Mouse (Mus musculus): ENCODE data around the gene Auts2. TPM values are rescaled to one million over a fixed set of nuclear protein-coding genes. Genes with fewer than 3 reads are reported as not detected.
A peak's percentile ranks its signal among the peaks of the same experiment; 100 is the strongest.

Auts2 gene
- polyA plus RNA-seq, 1 experiment from 2014 or later = 42.4 TPM

DNA sequence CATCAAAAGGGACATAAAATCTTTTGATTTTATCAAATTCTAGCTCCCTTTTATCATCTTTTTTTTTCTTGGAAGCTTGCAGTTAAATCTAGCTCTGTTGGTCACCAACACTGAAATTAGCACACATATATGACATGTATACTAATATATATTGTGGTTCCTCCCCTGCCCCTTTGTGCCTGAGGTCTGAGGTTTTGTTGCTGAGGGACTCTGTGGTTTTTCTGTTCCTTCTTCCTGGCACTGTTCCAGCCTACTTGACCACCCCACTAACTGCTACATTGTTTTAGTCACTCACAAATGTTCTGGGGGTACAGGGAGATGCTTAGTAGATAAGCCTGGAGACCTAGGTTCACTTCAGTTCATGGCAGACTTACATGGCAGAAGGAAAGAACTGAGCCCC lies 192.0 kb downstream of the Auts2 start:
- no peaks in the 10 kb centered on the region for H3K9me3 ChIP-seq
- no peaks in the 10 kb centered on the region for H3K27me3 ChIP-seq (ENCODE audit: poor library complexity, severe bottlenecking)
- DNase-seq (ENCODE audit: extremely low spot score, low spot score) = no peak
- 0 out of 2 replicates have a peak, but pooled peaks cover 3% of the 10 kb centered on the region for H3K4me1 ChIP-seq
- H3K36me3 ChIP-seq (replicated peaks) = peaks cover 5% of the 10 kb centered on the region; the same call in 1 of the 2 replicates
- H3K27ac ChIP-seq = no peak overlapping the region
- no peak overlapping the region for H3K4me3 ChIP-seq

DNA sequence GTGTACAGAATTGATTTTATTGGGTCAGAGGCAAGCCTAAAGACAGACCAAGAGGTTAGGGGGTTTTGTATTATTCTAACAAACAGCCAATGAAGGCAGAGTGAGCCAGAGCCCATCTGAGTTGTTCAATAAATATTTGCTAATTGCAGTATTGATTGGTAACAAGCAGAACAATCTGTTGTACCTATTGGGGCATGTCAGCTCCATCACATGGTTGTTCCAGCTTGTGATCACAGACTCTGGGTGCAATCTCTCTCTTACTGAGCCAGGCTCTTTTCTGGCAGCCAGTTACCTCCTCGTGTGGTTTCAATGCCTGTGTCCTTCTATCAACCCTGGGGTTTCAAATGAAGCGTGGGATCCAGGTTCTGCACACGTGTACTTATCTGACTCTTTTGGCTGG lies 201.8 kb downstream of the Auts2 start:
- Histone ChIP-seq H3K27ac (no peak overlapping the region; the same call in 1 of the 2 replicates), H3K9me3 (no peaks in the 10 kb centered on the region)
- WGBS = 80% methylated on average over 3 of the region's 3 CpGs

DNA sequence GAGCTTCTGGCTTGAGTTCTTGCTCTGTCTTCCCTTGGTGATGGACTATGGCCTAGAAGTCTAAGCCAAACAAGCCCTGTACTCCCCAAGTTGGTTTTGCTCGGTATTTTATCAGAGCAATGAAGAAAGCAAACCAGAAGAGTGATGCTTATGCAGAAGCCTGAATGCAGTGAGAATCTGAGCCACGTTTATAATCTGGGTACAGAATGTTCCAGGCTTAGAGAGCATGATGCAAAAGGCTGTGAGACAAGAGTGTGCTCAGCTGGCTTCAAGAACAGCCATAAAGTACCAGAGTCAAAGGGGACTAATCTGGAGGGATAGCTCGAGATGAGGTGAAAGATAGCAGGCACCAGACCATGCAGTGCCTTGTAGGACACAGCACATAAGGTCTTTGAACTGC lies 205.5 kb downstream of the Auts2 start:
- Histone ChIP-seq H3K9me3 (no peaks in the 10 kb centered on the region), H3K27me3 (ENCODE audit: poor library complexity, severe bottlenecking) (no peaks in the 10 kb centered on the region), H3K36me3 (replicated peaks) (no peaks in the 10 kb centered on the region), H3K4me1 (peaks cover 58% of the 10 kb centered on the region), H3K27ac (no peak overlapping the region), H3K4me3 (no peak overlapping the region)
- DNase-seq (ENCODE audit: extremely low spot score, low spot score) = no peak
- 83% methylated on average over 3 of the region's 3 CpGs for WGBS

More for the DNA sequence above, 201.8 kb downstream of the Auts2 start:
- DNase-seq (ENCODE audit: extremely low spot score, low spot score) = no peak
- H3K4me1 ChIP-seq = peaks cover 21% of the 10 kb centered on the region
- H3K36me3 ChIP-seq (replicated peaks) = 0 out of 2 replicates have a peak, but pooled peaks cover 2% of the 10 kb centered on the region
- no peaks in the 10 kb centered on the region for H3K27me3 ChIP-seq (ENCODE audit: poor library complexity, severe bottlenecking)
- no peak overlapping the region for H3K4me3 ChIP-seq

DNA sequence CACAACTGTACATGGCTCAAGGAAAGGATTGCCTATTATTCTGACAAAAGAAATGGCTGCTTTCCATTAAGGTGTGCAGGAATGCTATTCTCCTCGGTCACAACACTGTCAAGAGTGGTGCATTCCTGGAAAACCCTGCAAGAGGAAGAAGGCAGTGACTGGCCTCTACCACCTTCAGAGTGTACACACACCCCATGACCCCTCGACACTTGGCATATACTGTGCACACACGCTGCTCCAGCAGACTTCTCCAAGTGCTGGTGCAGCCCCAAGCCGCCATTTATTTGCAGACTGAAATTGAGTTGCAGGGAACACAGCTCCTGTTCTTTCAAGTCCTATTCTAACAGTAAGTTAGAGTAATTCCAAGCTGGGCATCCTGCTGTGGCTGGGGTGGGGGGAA lies 207.4 kb downstream of the Auts2 start:
- DNase-seq (ENCODE audit: extremely low spot score, low spot score) = no peak
- WGBS = 77% methylated on average over 4 of the region's 4 CpGs
- no peak overlapping the region for H3K4me3 ChIP-seq
- H3K27me3 ChIP-seq (ENCODE audit: poor library complexity, severe bottlenecking) = no peaks in the 10 kb centered on the region
- peaks cover 72% of the 10 kb centered on the region for H3K4me1 ChIP-seq
- 0 out of 2 replicates have a peak overlapping the region, but pooled peaks have one; percentile 3 for H3K27ac ChIP-seq
- no peaks in the 10 kb centered on the region for H3K36me3 ChIP-seq (replicated peaks)
- H3K9me3 ChIP-seq = no peaks in the 10 kb centered on the region

DNA sequence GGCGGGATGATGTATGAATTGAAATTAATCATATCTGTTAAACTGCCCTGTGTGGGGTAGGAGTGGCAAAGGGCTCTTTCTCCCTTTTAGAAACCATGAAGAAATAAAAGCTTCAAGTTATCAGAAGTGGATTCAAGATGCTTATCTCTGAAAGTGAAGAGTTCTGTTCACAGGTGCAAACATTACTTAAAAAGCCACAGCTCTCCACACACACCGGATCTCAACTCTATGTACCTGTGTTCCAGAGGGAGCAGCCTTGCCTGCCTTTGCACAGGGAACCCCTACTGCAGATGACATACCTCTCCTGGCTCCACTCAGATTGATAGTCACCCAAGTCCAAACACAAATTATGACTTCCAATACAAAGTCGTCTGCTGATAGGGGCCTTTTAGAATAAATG lies 208.3 kb downstream of the Auts2 start:
- no peaks in the 10 kb centered on the region for H3K9me3 ChIP-seq
- WGBS = 91% methylated on average over 3 of the region's 3 CpGs
- DNase-seq (ENCODE audit: extremely low spot score, low spot score) = no peak
- no peaks in the 10 kb centered on the region for H3K36me3 ChIP-seq (replicated peaks)
- H3K4me3 ChIP-seq = no peak overlapping the region
- H3K27ac ChIP-seq = no peak overlapping the region
- H3K27me3 ChIP-seq (ENCODE audit: poor library complexity, severe bottlenecking) = no peaks in the 10 kb centered on the region
- H3K4me1 ChIP-seq = peaks cover 81% of the 10 kb centered on the region

DNA sequence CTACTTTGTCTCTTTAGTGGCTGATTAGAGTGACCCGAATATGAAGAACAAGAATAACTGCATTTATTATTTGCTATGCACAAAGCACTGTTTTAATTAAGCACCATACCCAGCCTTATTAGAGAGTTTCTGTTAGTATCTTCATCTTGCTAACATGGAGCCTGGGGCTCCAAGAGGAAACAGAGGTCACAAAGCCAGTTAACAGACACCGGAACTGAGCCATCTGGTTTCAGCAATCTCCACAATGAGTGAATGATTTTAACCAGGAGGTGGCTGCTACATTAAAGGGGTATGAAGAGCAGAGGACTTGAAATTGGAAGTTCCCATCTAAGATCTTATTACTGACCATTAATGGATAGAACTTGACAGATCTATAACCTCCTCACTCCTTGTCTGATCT lies 209.4 kb downstream of the Auts2 start:
- no peak for DNase-seq (ENCODE audit: extremely low spot score, low spot score)
- WGBS = 69% methylated on average over 2 of the region's 2 CpGs
- H3K9me3 ChIP-seq = no peaks in the 10 kb centered on the region
- no peaks in the 10 kb centered on the region for H3K36me3 ChIP-seq (replicated peaks)
- no peaks in the 10 kb centered on the region for H3K27me3 ChIP-seq (ENCODE audit: poor library complexity, severe bottlenecking)
- peaks cover 85% of the 10 kb centered on the region for H3K4me1 ChIP-seq
- no peak overlapping the region for H3K4me3 ChIP-seq
- H3K27ac ChIP-seq = no peak overlapping the region

DNA sequence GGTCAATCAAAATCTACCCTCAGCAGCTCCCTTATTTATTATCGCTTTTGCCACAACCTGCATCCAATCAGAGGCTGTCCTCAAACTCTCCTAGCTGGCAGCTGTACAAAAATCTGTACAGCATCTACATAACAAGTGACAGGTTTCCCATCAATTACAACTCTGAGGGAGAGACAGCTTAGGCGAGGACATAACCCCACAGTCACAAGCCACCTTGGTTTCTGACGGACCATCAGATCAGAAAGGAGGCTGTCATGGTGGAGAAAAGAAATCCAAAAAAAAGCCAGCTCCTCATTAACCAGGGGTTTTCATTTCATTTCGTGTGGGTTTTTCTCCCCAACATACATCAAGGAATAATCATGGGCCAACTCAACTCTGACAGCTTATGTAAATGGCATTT lies 210.6 kb downstream of the Auts2 start:
- Histone ChIP-seq H3K27ac (peak overlapping the region; percentile 72; the same call in 1 of the 2 replicates), H3K36me3 (replicated peaks) (no peaks in the 10 kb centered on the region), H3K27me3 (ENCODE audit: poor library complexity, severe bottlenecking) (no peaks in the 10 kb centered on the region), H3K4me1 (peaks cover 94% of the 10 kb centered on the region), H3K9me3 (no peaks in the 10 kb centered on the region), H3K4me3 (no peak overlapping the region)
- no peak for DNase-seq (ENCODE audit: extremely low spot score, low spot score)
- 68% methylated on average over 4 of the region's 4 CpGs for WGBS

DNA sequence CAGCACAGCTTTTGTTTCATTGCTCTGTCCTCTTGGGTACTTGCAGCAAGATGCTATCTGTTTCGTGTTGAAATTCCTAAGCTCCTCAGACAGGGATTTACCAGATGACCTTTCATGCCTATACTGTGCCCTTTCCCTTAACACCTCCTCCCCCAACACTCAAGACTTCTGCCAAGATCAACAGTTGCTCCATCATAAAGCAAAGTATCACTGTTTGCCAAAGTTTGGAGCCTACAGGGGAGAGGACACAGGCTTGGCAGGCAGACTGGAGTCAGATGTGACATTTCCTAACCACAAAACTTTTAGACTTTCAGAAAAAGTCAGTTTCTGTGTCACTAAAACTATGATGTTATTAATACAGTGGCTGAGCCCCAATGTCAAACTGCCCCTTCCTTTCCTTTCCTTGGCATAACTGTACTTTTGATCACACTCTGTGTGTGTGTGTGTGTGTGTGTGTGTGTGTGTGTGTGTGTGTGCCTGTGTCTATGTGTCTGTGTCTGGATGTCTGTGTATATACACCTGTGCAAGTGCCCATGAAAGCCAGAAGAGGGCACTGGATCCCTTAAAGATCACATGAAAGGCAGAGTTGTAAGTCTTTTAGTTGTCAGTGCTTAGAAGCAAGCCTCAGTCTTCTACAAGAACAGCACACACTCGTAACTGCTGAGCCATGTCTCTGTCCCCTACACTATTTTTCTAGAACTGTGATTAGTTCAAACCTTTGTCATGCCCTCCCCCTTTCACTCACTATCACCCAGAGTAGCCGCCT lies 213.8 kb downstream of the Auts2 start:
- WGBS = 36% methylated on average over 3 of the region's 3 CpGs
- Histone ChIP-seq H3K27ac (no peak overlapping the region), H3K36me3 (replicated peaks) (no peaks in the 10 kb centered on the region), H3K9me3 (no peaks in the 10 kb centered on the region), H3K27me3 (ENCODE audit: poor library complexity, severe bottlenecking) (no peaks in the 10 kb centered on the region), H3K4me1 (peaks cover 97% of the 10 kb centered on the region), H3K4me3 (no peak overlapping the region)
- DNase-seq (ENCODE audit: extremely low spot score, low spot score) = no peak

DNA sequence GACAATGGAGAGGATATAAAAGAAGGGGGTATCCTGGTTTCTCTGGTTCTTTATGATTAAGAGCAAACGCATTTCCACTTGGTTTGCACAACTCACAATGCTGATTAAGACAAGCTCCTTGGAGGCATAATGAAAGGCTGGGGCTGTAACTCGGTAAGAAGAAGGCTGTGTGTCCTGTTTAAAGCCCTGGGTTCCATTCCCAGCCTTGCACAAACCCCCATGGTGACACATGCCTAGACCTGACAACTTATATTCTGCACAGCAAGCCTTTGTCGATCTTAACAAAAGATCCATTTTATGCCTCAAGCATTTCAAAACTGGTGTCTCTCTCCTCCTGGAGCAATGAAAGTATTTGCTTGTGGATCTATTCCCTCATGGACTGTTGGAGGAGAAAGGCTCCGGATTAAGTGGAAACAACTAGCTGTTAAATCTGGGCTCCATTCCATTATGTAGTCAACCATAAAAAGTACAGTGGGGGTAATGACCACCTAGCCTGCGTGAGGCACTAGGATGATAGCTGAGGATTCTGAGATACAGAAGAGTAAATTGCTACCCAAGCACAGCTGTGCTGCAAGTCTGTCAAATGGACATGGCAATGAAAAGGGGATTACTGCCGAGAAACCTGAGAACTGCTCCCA lies 218.8 kb downstream of the Auts2 start:
- Histone ChIP-seq H3K27me3 (ENCODE audit: poor library complexity, severe bottlenecking) (no peaks in the 10 kb centered on the region), H3K27ac (peak overlapping the region; percentile 82; the same call in 1 of the 2 replicates), H3K9me3 (no peaks in the 10 kb centered on the region), H3K4me1 (peaks cover 89% of the 10 kb centered on the region), H3K4me3 (no peak overlapping the region), H3K36me3 (replicated peaks) (no peaks in the 10 kb centered on the region)
- WGBS = 27% methylated on average over 6 of the region's 6 CpGs
- DNase-seq (ENCODE audit: extremely low spot score, low spot score) = peak; percentile 25

DNA sequence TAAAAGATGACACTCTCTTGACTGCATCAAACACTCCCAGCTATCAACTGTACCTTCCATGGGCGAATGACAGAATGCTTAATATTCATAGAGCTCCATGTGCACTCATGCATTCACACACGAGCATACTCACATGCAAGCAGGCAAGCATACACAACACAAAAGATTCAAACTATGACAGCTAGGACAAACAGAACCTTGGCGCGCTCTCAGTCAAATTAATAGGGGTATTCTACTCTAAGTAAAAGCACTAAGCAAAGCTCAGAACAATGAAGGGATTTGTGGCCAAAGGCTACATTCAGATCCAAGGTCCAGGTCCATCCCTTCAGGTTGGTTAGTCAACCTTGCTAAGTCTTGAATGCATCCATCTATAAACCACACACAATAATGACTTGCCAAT lies 219.5 kb downstream of the Auts2 start:
- Histone ChIP-seq H3K4me1 (peaks cover 87% of the 10 kb centered on the region), H3K27me3 (ENCODE audit: poor library complexity, severe bottlenecking) (no peaks in the 10 kb centered on the region), H3K27ac (peak overlapping the region; percentile 53; the same call in 1 of the 2 replicates), H3K4me3 (no peak overlapping the region), H3K9me3 (no peaks in the 10 kb centered on the region), H3K36me3 (replicated peaks) (no peaks in the 10 kb centered on the region)
- WGBS = 38% methylated on average over 4 of the region's 4 CpGs
- DNase-seq (ENCODE audit: extremely low spot score, low spot score) = peak; percentile 24

DNA sequence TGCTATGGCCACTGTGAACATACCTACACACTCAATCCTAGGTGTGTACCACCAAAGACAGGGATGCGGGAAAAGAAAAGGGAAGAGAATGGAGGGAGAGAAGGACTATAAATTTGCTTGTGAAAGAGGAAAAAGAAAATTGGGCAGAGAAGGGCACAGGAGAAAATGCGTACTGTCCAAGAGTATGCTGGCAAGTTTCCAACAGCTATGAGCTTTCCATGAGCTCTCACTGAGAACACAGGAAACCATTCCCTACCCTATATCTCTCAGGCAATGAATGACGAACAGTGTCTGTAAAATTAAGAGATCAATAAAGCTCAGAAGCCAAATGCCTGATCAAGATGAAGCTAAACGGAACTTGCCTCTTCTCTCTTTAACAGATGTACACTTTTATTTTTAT lies 220.2 kb downstream of the Auts2 start:
- H3K4me1 ChIP-seq = peaks cover 87% of the 10 kb centered on the region
- 85% methylated on average over 4 of the region's 4 CpGs for WGBS

DNA sequence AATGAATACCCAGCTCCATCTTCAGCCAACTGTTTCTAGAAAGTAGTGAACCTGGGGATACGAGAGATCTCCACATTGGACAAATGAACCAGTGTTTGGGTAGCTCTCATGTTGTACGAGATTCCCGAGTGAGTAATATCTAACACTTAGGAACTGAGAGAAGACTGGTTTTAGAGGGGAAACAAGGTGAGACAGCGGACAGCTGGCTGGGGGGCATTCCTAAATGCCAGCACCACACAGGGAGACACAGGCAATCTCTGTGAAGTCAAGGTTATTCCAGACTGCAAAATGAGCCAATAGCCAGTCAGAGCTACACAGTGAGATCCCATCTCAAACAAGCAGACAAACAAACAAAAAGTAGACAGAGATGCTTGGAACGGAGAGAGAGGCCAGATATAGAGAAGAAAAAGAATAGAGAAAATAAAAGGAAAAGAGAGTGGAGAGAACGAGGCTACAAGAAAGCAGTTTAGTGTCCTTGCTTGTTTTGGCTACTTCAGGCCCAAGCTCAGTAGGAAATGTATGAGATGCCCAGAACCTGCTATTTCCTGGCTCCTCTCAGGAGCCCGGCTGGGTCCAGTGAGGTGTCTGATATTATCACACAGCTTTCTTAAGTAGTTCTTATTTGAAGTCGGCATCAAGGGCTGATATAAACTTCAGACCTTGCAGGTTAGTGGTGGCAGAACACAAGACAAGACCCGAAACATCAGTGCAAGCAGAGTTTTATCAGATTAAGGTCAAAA lies 224.9 kb downstream of the Auts2 start:
- no peak for DNase-seq (ENCODE audit: extremely low spot score, low spot score)
- H3K9me3 ChIP-seq = no peaks in the 10 kb centered on the region
- no peaks in the 10 kb centered on the region for H3K27me3 ChIP-seq (ENCODE audit: poor library complexity, severe bottlenecking)
- WGBS = 86% methylated on average over 9 of the region's 9 CpGs
- no peaks in the 10 kb centered on the region for H3K36me3 ChIP-seq (replicated peaks)
- H3K4me1 ChIP-seq = peaks cover 73% of the 10 kb centered on the region
- no peak overlapping the region for H3K4me3 ChIP-seq
- no peak overlapping the region for H3K27ac ChIP-seq

More for the DNA sequence above, 220.2 kb downstream of the Auts2 start:
- H3K27ac ChIP-seq = peak overlapping the region; percentile 53
- DNase-seq (ENCODE audit: extremely low spot score, low spot score) = no peak
- no peak overlapping the region for H3K4me3 ChIP-seq
- H3K9me3 ChIP-seq = no peaks in the 10 kb centered on the region
- H3K36me3 ChIP-seq (replicated peaks) = no peaks in the 10 kb centered on the region
- no peaks in the 10 kb centered on the region for H3K27me3 ChIP-seq (ENCODE audit: poor library complexity, severe bottlenecking)

DNA sequence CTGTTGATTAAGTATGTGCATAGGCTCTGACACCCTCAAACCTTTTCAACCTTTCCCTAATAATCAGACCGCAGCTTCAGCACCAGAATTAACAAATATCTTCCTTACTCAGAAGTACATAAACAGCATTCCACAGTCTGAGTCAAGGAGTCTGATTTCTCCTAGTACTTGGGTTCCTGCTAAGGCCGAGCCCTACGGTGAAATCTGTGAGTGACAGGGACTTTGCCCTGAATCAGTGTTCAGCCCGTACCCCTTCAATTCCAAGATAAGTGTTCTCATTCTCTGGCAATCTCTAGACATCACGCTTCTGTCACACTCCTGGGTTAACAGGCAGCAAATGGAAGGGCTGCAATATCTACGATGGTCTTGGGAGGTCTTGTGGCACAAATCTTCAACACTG lies 226.2 kb downstream of the Auts2 start:
- WGBS = 52% methylated on average over 6 of the region's 6 CpGs
- DNase-seq (ENCODE audit: extremely low spot score, low spot score) = no peak
- H3K27me3 ChIP-seq (ENCODE audit: poor library complexity, severe bottlenecking) = no peaks in the 10 kb centered on the region
- no peaks in the 10 kb centered on the region for H3K36me3 ChIP-seq (replicated peaks)
- H3K4me3 ChIP-seq = no peak overlapping the region
- H3K9me3 ChIP-seq = no peaks in the 10 kb centered on the region
- H3K4me1 ChIP-seq = peaks cover 64% of the 10 kb centered on the region
- H3K27ac ChIP-seq = 0 out of 2 replicates have a peak overlapping the region, but pooled peaks have one; percentile 26

Measured in forebrain, embryonic 10.5 days (tissue).